Mouse (Mus musculus): ENCODE results near the gene Dusp6.

GRCm38 (mm10) chr10:99222726-99223125, 40.3 kb upstream of the Dusp6 start:
- TF ChIP-seq MAFK (IDR thresholded peaks at IDR 0.05; ENCODE audit: insufficient read depth, low read depth, low read length) (no peak), HCFC1 (IDR thresholded peaks at IDR 0.05; ENCODE audit: borderline replicate concordance, insufficient read depth, low read length) (no peak), ZNF384 (IDR thresholded peaks at IDR 0.05; ENCODE audit: low read depth, low read length) (no peak)

Data from ES-E14 (cell line).